Mouse (Mus musculus) ES-E14 (cell line): ENCODE measurements at regions not wholly inside any gene's neighbourhood (a gene's known extent, or its start where the extent isn't known, plus 50 kb on each side); places are given as distances from the start of the nearest gene placed in this dataset.

Source experiments
- DNase-seq: peaks from one replicate; pipeline ENCODE4 v3.0.0-alpha.2; 2013; ENCODE audit warnings: low read depth, low spot score
- H3K27ac ChIP-seq: 2 replicates; pipeline ENCODE4 v1.5.1; 2012; ENCODE audit warnings: low read depth, mild to moderate bottlenecking, low read length, moderate library complexity, mixed read lengths; ENCODE audit not compliant: poor library complexity, insufficient read depth, severe bottlenecking
- H3K36me3 ChIP-seq: 2 replicates; pipeline ENCODE4 v1.6.1; 2012; ENCODE audit warnings: mild to moderate bottlenecking, low read length, moderate library complexity, mixed read lengths; ENCODE audit not compliant: control insufficient read depth, poor library complexity, insufficient read depth, severe bottlenecking
- H3K4me1 ChIP-seq, 2 experiments: fragments of 150-350 bp in 1 of 2; sonication (generic) in 1 of 2; 2 replicates each; pipeline ENCODE4 v1.6.1; 2012; ENCODE audit warnings: low read length in 2 of 2, mild to moderate bottlenecking in 1 of 2, mixed read lengths in 1 of 2; ENCODE audit not compliant: control insufficient read depth in 2 of 2, insufficient read depth in 2 of 2, poor library complexity in 1 of 2
- H3K4me3 ChIP-seq, 2 experiments: fragments of 150-350 bp in 1 of 2; sonication (generic) in 1 of 2; 2 replicates each; pipeline ENCODE4 v1.5.1; 2012; ENCODE audit warnings: low read length in 2 of 2, low read depth in 1 of 2, mild to moderate bottlenecking in 1 of 2, mixed read lengths in 1 of 2; ENCODE audit not compliant: insufficient read depth in 1 of 2, poor library complexity in 1 of 2, severe bottlenecking in 1 of 2
- H3K9ac ChIP-seq: 2 replicates; pipeline ENCODE4 v1.6.1; 2012; ENCODE audit warnings: low read depth, mild to moderate bottlenecking, low read length, mixed read lengths; ENCODE audit not compliant: poor library complexity, insufficient read depth, severe bottlenecking
- H3K9me3 ChIP-seq: fragments of 150-350 bp; sonication (generic); 2 replicates; pipeline ENCODE4 v1.6.1; 2012; ENCODE audit warnings: low read depth, mild to moderate bottlenecking, low read length; ENCODE audit not compliant: control insufficient read depth, insufficient read depth
- CHD2 ChIP-seq: IDR thresholded peaks from 2 replicates; pipeline ENCODE4 v1.6.1; 2014; ENCODE audit warnings: mild to moderate bottlenecking, low read depth, low read length, inconsistent platforms
- HCFC1 ChIP-seq: IDR thresholded peaks from 2 replicates; pipeline ENCODE4 v1.6.1; 2012; ENCODE audit warnings: low read length, inconsistent platforms, borderline replicate concordance; ENCODE audit not compliant: insufficient read depth
- MAFK ChIP-seq: IDR thresholded peaks from 2 replicates; pipeline ENCODE4 v1.6.1; 2014; ENCODE audit warnings: mild to moderate bottlenecking, low read depth, low read length, inconsistent platforms; ENCODE audit not compliant: insufficient read depth
- ZC3H11A ChIP-seq: IDR thresholded peaks from 2 replicates; pipeline ENCODE4 v1.6.1; 2012; ENCODE audit warnings: low read depth, mild to moderate bottlenecking, inconsistent platforms, low read length, borderline replicate concordance
- ZNF384 ChIP-seq: IDR thresholded peaks from 2 replicates; pipeline ENCODE4 v1.6.1; 2012; ENCODE audit warnings: low read depth, low read length, inconsistent platforms
- in situ Hi-C, 2 experiments: fragments of 600-800 bp; cut with MboI; formaldehyde crosslinking; loops; one replicate each; pipeline ENCODE4 v1.15.1; 2025; ENCODE audit warnings: low sequenced_read_pairs in 2 of 2, inconsistent platforms in 1 of 2; ENCODE audit not compliant: unreplicated experiment in 2 of 2

DNA sequence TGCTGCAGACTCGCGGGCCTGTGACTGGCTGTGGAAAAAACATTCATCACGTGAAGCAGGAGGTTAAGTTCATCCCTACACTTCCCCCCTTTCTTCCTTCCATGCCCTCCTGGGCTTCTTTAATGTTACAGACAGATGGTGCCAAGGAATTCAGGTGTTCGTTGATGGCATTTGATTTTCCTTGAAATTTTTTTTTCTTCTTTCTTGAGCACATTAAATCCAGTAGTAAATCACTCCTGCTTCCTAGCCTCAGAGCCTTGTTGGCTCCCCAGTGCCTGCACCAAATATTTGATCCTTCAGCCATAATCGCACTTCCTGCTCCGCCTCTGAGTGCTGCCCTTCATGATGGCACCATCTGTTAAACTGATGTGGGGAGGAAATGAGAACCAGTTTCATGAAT lies 184.8 kb downstream of the Cmpk2 start:
- no peak for DNase-seq
- H3K4me3 ChIP-seq = no peak overlapping the region
- in situ Hi-C loops = no loop called here
- TF ChIP-seq CHD2 = no peak
- no peak for TF ChIP-seq HCFC1
- TF ChIP-seq ZNF384 = no peak
- no peak for TF ChIP-seq MAFK
- TF ChIP-seq ZC3H11A = no peak
- no peaks in the 10 kb centered on the region for H3K36me3 ChIP-seq
- H3K27ac ChIP-seq = no peak overlapping the region
- H3K9me3 ChIP-seq = no peaks in the 10 kb centered on the region
- no peak overlapping the region for H3K9ac ChIP-seq
- H3K4me1 ChIP-seq = no peaks in the 10 kb centered on the region

DNA sequence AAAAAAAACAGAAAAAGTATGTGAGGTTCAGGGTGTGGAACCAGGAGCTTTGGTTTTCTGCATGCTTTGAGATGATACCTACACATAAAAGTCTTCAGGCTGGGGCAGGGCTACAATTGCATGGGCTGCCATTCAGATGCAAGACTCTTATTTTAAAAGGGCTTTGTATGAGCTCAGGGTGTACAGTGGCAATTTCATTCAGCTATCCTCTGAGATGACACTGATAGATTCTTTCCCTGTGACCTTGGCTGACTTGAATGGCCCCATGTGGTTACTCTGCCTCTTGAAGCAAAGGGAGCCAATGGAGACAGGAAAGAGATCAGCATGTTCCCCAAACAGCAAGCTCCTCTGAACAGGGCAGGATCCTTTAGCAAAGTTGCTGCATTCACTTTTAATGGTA lies 177.1 kb downstream of the Cmpk2 start:
- Histone ChIP-seq H3K27ac (no peak overlapping the region), H3K9me3 (no peaks in the 10 kb centered on the region), H3K36me3 (no peaks in the 10 kb centered on the region), H3K4me1 (no peaks in the 10 kb centered on the region), H3K9ac (no peak overlapping the region), H3K4me3 (no peak overlapping the region)
- peak; percentile 43 for DNase-seq
- in situ Hi-C loops = no loop called here
- TF ChIP-seq MAFK (no peak), ZNF384 (no peak), CHD2 (no peak), ZC3H11A (no peak), HCFC1 (no peak)

DNA sequence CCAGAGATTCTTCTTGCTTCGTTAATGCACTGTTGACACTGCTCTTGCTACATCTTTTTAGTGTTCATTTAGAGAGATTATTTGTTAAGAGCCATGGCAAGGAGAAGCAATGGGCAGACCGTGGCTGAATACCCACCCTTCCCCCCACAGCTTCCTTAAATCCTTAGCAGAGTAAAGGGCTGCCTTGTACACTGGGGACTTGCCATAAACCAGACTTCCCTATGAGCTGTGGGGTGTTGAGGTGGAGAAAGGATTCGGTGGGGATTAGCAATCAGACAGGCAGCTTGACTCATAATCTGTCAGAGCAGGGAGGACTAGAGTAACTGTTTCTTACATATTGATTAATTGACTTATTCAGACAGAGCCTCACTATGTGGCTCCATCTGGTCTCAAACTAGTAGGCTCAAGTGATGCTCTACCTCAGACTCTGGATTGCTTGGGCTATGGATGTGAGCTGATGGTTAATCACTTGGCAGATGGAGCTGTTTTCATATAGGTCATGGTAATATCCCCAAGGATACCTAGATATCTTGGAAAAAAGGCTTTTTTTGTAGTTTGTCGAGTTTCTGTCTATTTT lies 166.7 kb downstream of the Cmpk2 start:
- DNase-seq = no peak

GRCm38 (mm10) chr12:26635253-26635652 lies 166.2 kb downstream of the Cmpk2 start:
- TF ChIP-seq MAFK = no peak
- no peak for TF ChIP-seq ZNF384
- TF ChIP-seq CHD2 = no peak
- TF ChIP-seq HCFC1 = no peak
- TF ChIP-seq ZC3H11A = no peak
- Histone ChIP-seq H3K4me1 (no peaks in the 10 kb centered on the region), H3K9ac (no peak overlapping the region), H3K9me3 (no peaks in the 10 kb centered on the region), H3K36me3 (no peaks in the 10 kb centered on the region), H3K27ac (no peak overlapping the region), H3K4me3 (no peak overlapping the region)
- in situ Hi-C loops = no loop called here
- DNase-seq = no peak

More for the DNA sequence above, 166.7 kb downstream of the Cmpk2 start:
- Histone ChIP-seq H3K27ac (no peak overlapping the region), H3K36me3 (no peaks in the 10 kb centered on the region), H3K4me3 (no peak overlapping the region), H3K9ac (no peak overlapping the region), H3K4me1 (no peaks in the 10 kb centered on the region), H3K9me3 (no peaks in the 10 kb centered on the region)
- in situ Hi-C loops = no loop called here
- TF ChIP-seq CHD2 = no peak

GRCm38 (mm10) chr12:26631795-26632122 lies 162.8 kb downstream of the Cmpk2 start:
- Histone ChIP-seq H3K4me1 (no peaks in the 10 kb centered on the region), H3K27ac (no peak overlapping the region), H3K36me3 (no peaks in the 10 kb centered on the region), H3K4me3 (no peak overlapping the region), H3K9me3 (no peaks in the 10 kb centered on the region), H3K9ac (no peak overlapping the region)
- TF ChIP-seq MAFK (no peak), HCFC1 (no peak), CHD2 (no peak), ZC3H11A (no peak), ZNF384 (no peak)
- in situ Hi-C loops = no loop called here
- no peak for DNase-seq
